Mouse (Mus musculus): ENCODE results near the gene Fbxl12.

DNA sequence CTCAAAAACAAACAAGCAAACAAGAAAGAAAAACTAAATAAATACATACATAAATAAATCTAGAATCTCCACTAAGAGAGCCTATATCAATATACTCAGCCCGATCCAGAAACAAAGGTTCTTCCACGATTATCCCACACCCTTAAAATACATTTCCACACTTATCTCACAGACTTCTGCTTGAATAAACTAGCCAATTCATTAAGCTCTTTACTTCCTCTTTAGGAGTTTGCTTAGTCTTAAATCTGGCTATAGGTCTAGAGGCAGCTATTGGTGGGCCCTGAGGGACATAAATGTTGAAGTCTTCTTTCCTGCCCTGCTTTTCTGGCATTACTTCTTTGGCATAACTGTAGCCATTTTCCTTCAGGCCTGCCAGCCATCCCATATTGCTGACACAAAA lies 13.2 kb downstream of the Fbxl12 start:
- TF ChIP-seq ZC3H11A (IDR thresholded peaks at IDR 0.05; ENCODE audit: borderline replicate concordance, low read depth, low read length) (no peak), HCFC1 (IDR thresholded peaks at IDR 0.05; ENCODE audit: borderline replicate concordance, insufficient read depth, low read length) (no peak)

Measured in ES-E14 (cell line).